Mouse (Mus musculus) liver, embryonic 13.5 days (tissue): ENCODE results near the gene Chrna1. TPM values are rescaled to one million over a fixed set of nuclear protein-coding genes. Genes with fewer than 3 reads are reported as not detected.
A peak's percentile ranks its signal among the peaks of the same experiment; 100 is the strongest.

Source experiments
- ATAC-seq: fragments of 200-750 bp; cut with Nextera tagmentation; 2 replicates; pipeline ENCODE4 v1.8.0; 2017; ENCODE audit warnings: low read depth, mild to moderate bottlenecking, moderate number of reproducible peaks, moderate library complexity
- DNase-seq: peaks from one replicate; pipeline ENCODE4 v3.0.0; 2022
- H3K27ac ChIP-seq: fragments of 300-500 bp; sonication (generic); 2 replicates; pipeline ENCODE4 v1.5.1; 2015; ENCODE audit warnings: moderate library complexity, mild to moderate bottlenecking, inconsistent platforms
- H3K27me3 ChIP-seq: fragments of 300-500 bp; sonication (generic); 2 replicates; pipeline ENCODE4 v1.6.1; 2015; ENCODE audit warnings: mild to moderate bottlenecking, inconsistent platforms
- H3K36me3 ChIP-seq: fragments of 300-500 bp; sonication (generic); 2 replicates; pipeline ENCODE4 v1.6.1; 2015; ENCODE audit warnings: mild to moderate bottlenecking, inconsistent platforms
- H3K4me1 ChIP-seq: fragments of 300-500 bp; sonication (generic); replicated peaks from 2 replicates; pipeline ENCODE4 v1.6.1; 2015; ENCODE audit warnings: inconsistent platforms
- H3K4me2 ChIP-seq: fragments of 300-500 bp; sonication (generic); 2 replicates; pipeline ENCODE4 v1.6.1; 2015; ENCODE audit warnings: inconsistent platforms, mild to moderate bottlenecking, moderate library complexity
- H3K4me3 ChIP-seq: fragments of 300-500 bp; sonication (generic); replicated peaks from 2 replicates; pipeline ENCODE4 v1.5.1; 2015; ENCODE audit warnings: mild to moderate bottlenecking, inconsistent platforms
- H3K9ac ChIP-seq: fragments of 300-500 bp; sonication (generic); 2 replicates; pipeline ENCODE4 v1.6.1; 2015; ENCODE audit warnings: mild to moderate bottlenecking, inconsistent platforms
- H3K9me3 ChIP-seq: fragments of 300-500 bp; sonication (generic); replicated peaks from 2 replicates; pipeline ENCODE4 v1.6.1; 2016; ENCODE audit warnings: inconsistent platforms
- WGBS: fragments of 180-500 bp; shearing (Covaris S2); methylation state at CpG from one replicate; pipeline ENCODE4 v1.1.7; 2015; ENCODE audit not compliant: insufficient replicate concordance; 5-methylcytosine and 5-hydroxymethylcytosine counted together
- polyA plus RNA-seq: library from polyadenylated mRNA; unstranded; fragments of >200 nt; fragmentation: Nextera tagmentation; extraction: Ambion mirVana; gene quantifications from 2 replicates; pipeline ENCODE4 v1.2.1, GENCODE M21; 2015

The Chrna1 gene
- polyA plus RNA-seq, 1 experiment from 2014 or later, result 0.44 TPM

DNA sequence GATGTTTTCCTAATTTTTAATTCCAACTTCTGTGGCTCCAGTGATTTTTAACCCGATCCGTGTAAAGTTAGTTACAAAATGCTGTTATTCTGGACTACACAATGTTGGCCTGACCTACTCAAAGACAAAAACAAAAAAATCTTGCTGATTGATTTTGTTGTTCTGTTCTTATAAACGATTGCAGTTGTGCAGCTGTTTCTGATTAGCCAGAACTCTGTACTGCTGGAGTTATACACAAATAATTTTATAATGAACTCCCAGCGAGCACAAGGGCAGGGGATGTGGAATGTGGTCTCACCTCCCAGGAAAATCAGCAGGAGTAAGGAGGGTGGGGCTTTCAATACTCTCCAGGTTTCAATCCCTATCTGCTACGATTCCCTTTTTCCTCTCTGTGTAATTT lies 61.2 kb downstream of the Chrna1 start:
- no peaks in the 10 kb centered on the region for H3K9me3 ChIP-seq
- H3K9ac ChIP-seq, result no peak overlapping the region
- H3K27ac ChIP-seq, result no peak overlapping the region
- no peak for DNase-seq
- peaks cover 22% of the 10 kb centered on the region for H3K4me1 ChIP-seq
- no peak overlapping the region for H3K4me3 ChIP-seq
- no peak overlapping the region for H3K4me2 ChIP-seq
- H3K27me3 ChIP-seq, result no peaks in the 10 kb centered on the region
- no peaks in the 10 kb centered on the region for H3K36me3 ChIP-seq
- ATAC-seq, result no peak
- whole genome bisulfite sequencing, result 75% methylated on average over 5 of the region's 5 CpGs

DNA sequence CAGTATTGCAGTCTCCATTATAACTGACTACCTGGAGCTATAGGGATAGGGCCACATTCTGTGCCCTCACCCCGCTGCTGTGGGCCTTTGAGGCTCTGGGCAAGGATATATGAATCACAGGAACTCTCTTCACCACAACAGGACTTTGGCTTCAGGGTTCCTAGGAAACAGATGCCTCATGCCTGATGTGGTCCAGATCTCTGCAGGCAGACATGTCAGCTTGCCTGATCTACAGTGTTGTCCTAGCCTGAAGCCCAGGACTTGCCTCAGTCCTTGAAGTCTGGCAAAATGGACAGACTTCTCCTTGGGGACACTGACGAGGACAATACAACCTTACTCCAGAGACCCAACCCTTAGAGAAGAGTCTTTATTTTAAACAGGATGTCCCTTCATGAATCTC lies 61.8 kb downstream of the Chrna1 start:
- no peak overlapping the region for H3K4me3 ChIP-seq
- WGBS, result 59% methylated on average over 2 of the region's 2 CpGs
- no peaks in the 10 kb centered on the region for H3K9me3 ChIP-seq
- no peak overlapping the region for H3K9ac ChIP-seq
- no peak overlapping the region for H3K27ac ChIP-seq
- no peaks in the 10 kb centered on the region for H3K36me3 ChIP-seq
- DNase-seq (no peak), ATAC-seq (no peak)
- H3K27me3 ChIP-seq, result no peaks in the 10 kb centered on the region
- peaks cover 20% of the 10 kb centered on the region for H3K4me1 ChIP-seq
- H3K4me2 ChIP-seq, result no peak overlapping the region

DNA sequence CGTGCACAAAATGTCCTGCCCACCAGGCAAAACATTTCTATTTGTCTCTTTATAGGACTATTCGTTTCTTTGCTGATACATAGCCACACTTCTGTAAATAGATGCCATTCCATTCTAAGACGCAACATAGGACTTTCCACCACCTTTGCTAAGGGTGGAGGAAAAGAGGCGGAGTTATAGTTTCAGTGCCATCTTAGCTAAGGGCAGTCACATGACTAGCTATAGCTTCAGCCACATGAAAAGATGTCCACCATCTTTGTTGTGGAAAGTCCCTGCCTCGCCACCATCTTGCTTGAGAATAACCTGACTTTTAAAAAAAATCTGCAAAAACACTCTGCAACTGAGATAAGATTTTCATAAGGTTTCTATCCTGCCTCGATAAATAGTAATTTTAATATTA lies 66.0 kb downstream of the Chrna1 start:
- WGBS, result 76% methylated on average over 6 of the region's 6 CpGs
- no peak for DNase-seq
- H3K27ac ChIP-seq, result 0 out of 2 replicates have a peak overlapping the region, but pooled peaks have one; percentile 14

More for the DNA sequence above, 66.0 kb downstream of the Chrna1 start:
- no peaks in the 10 kb centered on the region for H3K36me3 ChIP-seq
- no peak overlapping the region for H3K4me3 ChIP-seq
- H3K27me3 ChIP-seq, result no peaks in the 10 kb centered on the region
- no peaks in the 10 kb centered on the region for H3K9me3 ChIP-seq
- peaks cover 17% of the 10 kb centered on the region for H3K4me1 ChIP-seq
- H3K9ac ChIP-seq, result no peak overlapping the region
- ATAC-seq, result no peak
- H3K4me2 ChIP-seq, result no peak overlapping the region

Other genes starting within 250 kb of the Chrna1 start
- gene Gpr155, start 193.8 kb downstream of the Chrna1 start, polyA plus RNA-seq, result 8.3 and 8.9 TPM in 2 replicates
- 3.4 and 4.6 TPM in 2 replicates for gene Wipf1, start 50.6 kb downstream of the Chrna1 start, polyA plus RNA-seq
- gene Chn1, start 195.0 kb upstream of the Chrna1 start, polyA plus RNA-seq, result 0.96 and 1.1 TPM in 2 replicates